Mouse (Mus musculus) G1E (cell line): ENCODE results near the gene Cyp2d10. TPM values are rescaled to one million over a fixed set of nuclear protein-coding genes. Genes with fewer than 3 reads are reported as not detected.

Experiments used
- ATAC-seq: 2 replicates; pipeline ENCODE4 v1.8.0; 2016; ENCODE audit warnings: mild to moderate bottlenecking; ENCODE audit not compliant: insufficient number of reproducible peaks, poor library complexity, low FRiP score, severe bottlenecking; ENCODE audit errors: extremely low read depth
- DNase-seq: peaks from one replicate; pipeline ENCODE4 v3.0.0; 2012; ENCODE audit warnings: low spot score
- H3K27me3 ChIP-seq: 2 replicates; pipeline ENCODE4 v1.6.1; 2012; ENCODE audit warnings: mild to moderate bottlenecking, low read length, inconsistent platforms; ENCODE audit not compliant: insufficient read depth
- H3K36me3 ChIP-seq: replicated peaks from 2 replicates; pipeline ENCODE3; 2012; ENCODE audit warnings: mild to moderate bottlenecking, inconsistent platforms
- H3K4me1 ChIP-seq: 2 replicates; pipeline ENCODE4 v1.6.1; 2012; ENCODE audit warnings: low read depth, low read length, inconsistent platforms, mixed read lengths; ENCODE audit not compliant: insufficient read depth
- H3K4me3 ChIP-seq: 2 replicates; pipeline ENCODE4 v1.5.1; 2012; ENCODE audit warnings: low read depth, mild to moderate bottlenecking, inconsistent platforms, low read length, moderate library complexity, mixed read lengths
- H3K9me3 ChIP-seq: replicated peaks from 2 replicates; pipeline ENCODE4 v1.6.1; 2012; ENCODE audit warnings: inconsistent platforms
- CTCF ChIP-seq: IDR thresholded peaks from 2 replicates; pipeline ENCODE4 v1.5.1; 2012; ENCODE audit warnings: low read depth, low read length, inconsistent platforms, mixed read lengths
- GATA1 ChIP-seq: IDR thresholded peaks from 2 replicates; pipeline ENCODE4 v1.6.1; 2012; ENCODE audit warnings: borderline replicate concordance, low read length, inconsistent platforms, mixed read lengths
- GATA2 ChIP-seq: IDR thresholded peaks from 2 replicates; pipeline ENCODE4 v1.6.1; 2012; ENCODE audit warnings: low read depth, low read length, inconsistent platforms, borderline replicate concordance
- POLR2AphosphoS5 ChIP-seq: IDR thresholded peaks from 2 replicates; pipeline ENCODE4 v1.6.1; 2012; ENCODE audit warnings: low read depth, low read length, inconsistent platforms; ENCODE audit not compliant: insufficient replicate concordance
- TAL1 ChIP-seq: conservative IDR thresholded peaks from 2 replicates; pipeline ENCODE4 v1.6.1; 2012; ENCODE audit warnings: low read depth, low read length, inconsistent platforms, mixed read lengths
- polyA plus RNA-seq: library from polyadenylated mRNA; stranded (reverse); fragments of >175 nt; gene quantifications from 2 replicates; pipeline ENCODE4 v1.2.3, GENCODE M21; 2012
- total RNA-seq, 2 experiments: library from RNA; stranded (forward) in 1 of 2; stranded (reverse) in 1 of 2; fragments of 200-1000 nt in 1 of 2; fragments of >200 nt in 1 of 2; fragmentation: Nextera tagmentation in 1 of 2; gene quantifications; 2 replicates each; pipeline ENCODE4 v1.2.3; 2014 to 2017

Cyp2d10 gene
- total and polyA plus RNA-seq, 3 experiments: 0.05 TPM; not detected in 2

- no peaks in the 10 kb centered on the region for H3K36me3 ChIP-seq
- no peaks in the 10 kb centered on the region for H3K9me3 ChIP-seq
- peaks cover 40% of the 10 kb centered on the region for H3K27me3 ChIP-seq
- no peak for TF ChIP-seq POLR2AphosphoS5
- no peak for TF ChIP-seq TAL1
- no peak for TF ChIP-seq GATA2
- no peak for TF ChIP-seq GATA1
- TF ChIP-seq CTCF: no peak
- peaks cover 9% of the 10 kb centered on the region for H3K4me1 ChIP-seq
- H3K4me3 ChIP-seq: no peak overlapping the region
- ATAC-seq: no peak
- DNase-seq: no peak
Observed at GRCm38 (mm10) chr15:82382441-82382840, 24.6 kb downstream of the Cyp2d10 start.

GRCm38 (mm10) chr15:82380714-82381062, 26.3 kb downstream of the Cyp2d10 start:
- H3K9me3 ChIP-seq: no peaks in the 10 kb centered on the region
- H3K27me3 ChIP-seq: peaks cover 47% of the 10 kb centered on the region
- DNase-seq: no peak
- H3K4me1 ChIP-seq: peaks cover 9% of the 10 kb centered on the region
- ATAC-seq: no peak
- TF ChIP-seq POLR2AphosphoS5: no peak
- no peak for TF ChIP-seq GATA2
- TF ChIP-seq CTCF: no peak
- TF ChIP-seq TAL1: no peak
- no peak for TF ChIP-seq GATA1
- H3K36me3 ChIP-seq: no peaks in the 10 kb centered on the region
- H3K4me3 ChIP-seq: no peak overlapping the region

- Histone ChIP-seq H3K4me3 (peak within 1 kb of the TSS; percentile 49; the same call in 1 of the 2 replicates), H3K36me3 (no peaks in the 10 kb centered on the region), H3K4me1 (peaks cover 9% of the 10 kb centered on the region), H3K27me3 (peaks cover 51% of the 10 kb centered on the region), H3K9me3 (no peaks in the 10 kb centered on the region)
- no peak for TF ChIP-seq GATA2
- no peak for TF ChIP-seq TAL1
- TF ChIP-seq GATA1: no peak
- no peak for TF ChIP-seq CTCF
- TF ChIP-seq POLR2AphosphoS5: no peak
- ATAC-seq: no peak
- peak; percentile 12 for DNase-seq
Observed at GRCm38 (mm10) chr15:82379871-82380713, 26.9 kb downstream of the Cyp2d10 start, which contains the start of gene Cyp2d22. TSS of gene Cyp2d22 (minus strand) at chr15:82380260.

- DNase-seq (no peak), ATAC-seq (no peak)
- Histone ChIP-seq H3K4me3 (no peak overlapping the region; the same call in 1 of the 2 replicates), H3K9me3 (no peaks in the 10 kb centered on the region), H3K36me3 (no peaks in the 10 kb centered on the region), H3K4me1 (peaks cover 9% of the 10 kb centered on the region), H3K27me3 (peaks cover 52% of the 10 kb centered on the region)
- TF ChIP-seq CTCF (no peak), TAL1 (no peak), GATA2 (no peak), POLR2AphosphoS5 (no peak), GATA1 (no peak)
Observed at GRCm38 (mm10) chr15:82379511-82379870, 27.5 kb downstream of the Cyp2d10 start.

GRCm38 (mm10) chr15:82378261-82379180, 28.5 kb downstream of the Cyp2d10 start:
- no peak overlapping the region for H3K4me3 ChIP-seq
- ATAC-seq (no peak), DNase-seq (no peak)
- H3K36me3 ChIP-seq: no peaks in the 10 kb centered on the region
- no peaks in the 10 kb centered on the region for H3K9me3 ChIP-seq
- peaks cover 61% of the 10 kb centered on the region for H3K27me3 ChIP-seq
- TF ChIP-seq TAL1 (no peak), POLR2AphosphoS5 (no peak), CTCF (no peak), GATA1 (no peak), GATA2 (no peak)
- peaks cover 9% of the 10 kb centered on the region for H3K4me1 ChIP-seq

GRCm38 (mm10) chr15:82377701-82378100, 29.3 kb downstream of the Cyp2d10 start:
- H3K9me3 ChIP-seq: no peaks in the 10 kb centered on the region
- no peak for TF ChIP-seq GATA1
- TF ChIP-seq POLR2AphosphoS5: no peak
- TF ChIP-seq CTCF: no peak
- TF ChIP-seq GATA2: no peak
- TF ChIP-seq TAL1: no peak
- peaks cover 9% of the 10 kb centered on the region for H3K4me1 ChIP-seq
- H3K36me3 ChIP-seq: no peaks in the 10 kb centered on the region
- no peak for ATAC-seq
- no peak for DNase-seq
- H3K27me3 ChIP-seq: peaks cover 69% of the 10 kb centered on the region
- no peak overlapping the region for H3K4me3 ChIP-seq
